Mouse (Mus musculus): ENCODE data around the gene Dpf1. TPM values are rescaled to one million over a fixed set of nuclear protein-coding genes. Genes with fewer than 3 reads are reported as not detected.
A peak's percentile ranks its signal among the peaks of the same experiment; 100 is the strongest.

Gene Dpf1
- total and polyA plus RNA-seq, 3 experiments = 9.4 to 47.4 (median 23.8) TPM

- H3K4me3 ChIP-seq (ENCODE audit: low read depth, low read length) = no peak overlapping the region; the same call in 1 of the 2 replicates
- peaks cover 76% of the 10 kb centered on the region for H3K4me1 ChIP-seq (ENCODE audit: insufficient read depth, low read depth, low read length)
- peaks cover 80% of the 10 kb centered on the region for H3K36me3 ChIP-seq (replicated peaks)
- ATAC-seq (ENCODE audit: extremely low read depth, insufficient number of reproducible peaks, low FRiP score, poor library complexity, severe bottlenecking) = no peak
- DNase-seq (ENCODE audit: low spot score) = no peak
- no peak for TF ChIP-seq GATA2 (IDR thresholded peaks at IDR 0.05; ENCODE audit: borderline replicate concordance, low read depth, low read length)
- TF ChIP-seq POLR2AphosphoS5 (IDR thresholded peaks at IDR 0.05; ENCODE audit: insufficient replicate concordance, low read depth, low read length) = no peak
- TF ChIP-seq GATA1 (IDR thresholded peaks at IDR 0.05; ENCODE audit: borderline replicate concordance, low read length) = no peak
- TF ChIP-seq TAL1 (conservative IDR thresholded peaks at IDR 0.05; ENCODE audit: low read depth, low read length) = no peak
- no peak for TF ChIP-seq CTCF (IDR thresholded peaks at IDR 0.05; ENCODE audit: low read depth, low read length)
- no peaks in the 10 kb centered on the region for H3K27me3 ChIP-seq (ENCODE audit: insufficient read depth, low read length)
- no peaks in the 10 kb centered on the region for H3K9me3 ChIP-seq (replicated peaks)
Measured at GRCm38 (mm10) chr7:29335841-29336671, 32.3 kb downstream of the Dpf1 start.

- H3K4me3 ChIP-seq (ENCODE audit: low read depth, low read length) = peak overlapping the region; percentile 68
- TF ChIP-seq GATA2 (IDR thresholded peaks at IDR 0.05; ENCODE audit: borderline replicate concordance, low read depth, low read length) (no peak), CTCF (IDR thresholded peaks at IDR 0.05; ENCODE audit: low read depth, low read length) (peak; percentile 10; the same call in 1 of the 2 replicates), POLR2AphosphoS5 (IDR thresholded peaks at IDR 0.05; ENCODE audit: insufficient replicate concordance, low read depth, low read length) (no peak)
- ATAC-seq (ENCODE audit: extremely low read depth, insufficient number of reproducible peaks, low FRiP score, poor library complexity, severe bottlenecking) (no peak), DNase-seq (ENCODE audit: low spot score) (no peak)
- peaks cover 84% of the 10 kb centered on the region for H3K4me1 ChIP-seq (ENCODE audit: insufficient read depth, low read depth, low read length)
- H3K9me3 ChIP-seq (replicated peaks) = no peaks in the 10 kb centered on the region
- H3K27me3 ChIP-seq (ENCODE audit: insufficient read depth, low read length) = no peaks in the 10 kb centered on the region
- H3K36me3 ChIP-seq (replicated peaks) = peaks cover 80% of the 10 kb centered on the region
Measured at GRCm38 (mm10) chr7:29336795-29337319, 33.1 kb downstream of the Dpf1 start.

- ATAC-seq (ENCODE audit: extremely low read depth, insufficient number of reproducible peaks, low FRiP score, poor library complexity, severe bottlenecking) (no peak), DNase-seq (ENCODE audit: low spot score) (no peak)
- peaks cover 76% of the 10 kb centered on the region for H3K36me3 ChIP-seq (replicated peaks)
- peak overlapping the region; percentile 68 for H3K4me3 ChIP-seq (ENCODE audit: low read depth, low read length)
- peaks cover 91% of the 10 kb centered on the region for H3K4me1 ChIP-seq (ENCODE audit: insufficient read depth, low read depth, low read length)
- no peaks in the 10 kb centered on the region for H3K27me3 ChIP-seq (ENCODE audit: insufficient read depth, low read length)
- no peaks in the 10 kb centered on the region for H3K9me3 ChIP-seq (replicated peaks)
- TF ChIP-seq TAL1 (conservative IDR thresholded peaks at IDR 0.05; ENCODE audit: low read depth, low read length) (no peak), GATA1 (IDR thresholded peaks at IDR 0.05; ENCODE audit: borderline replicate concordance, low read length) (no peak), CTCF (IDR thresholded peaks at IDR 0.05; ENCODE audit: low read depth, low read length) (no peak), POLR2AphosphoS5 (IDR thresholded peaks at IDR 0.05; ENCODE audit: insufficient replicate concordance, low read depth, low read length) (no peak), GATA2 (IDR thresholded peaks at IDR 0.05; ENCODE audit: borderline replicate concordance, low read depth, low read length) (no peak)
Measured at GRCm38 (mm10) chr7:29337766-29338165, 34.0 kb downstream of the Dpf1 start.

- H3K36me3 ChIP-seq (replicated peaks) = peaks cover 72% of the 10 kb centered on the region
- peak overlapping the region; percentile 68 for H3K4me3 ChIP-seq (ENCODE audit: low read depth, low read length)
- H3K27me3 ChIP-seq (ENCODE audit: insufficient read depth, low read length) = no peaks in the 10 kb centered on the region
- TF ChIP-seq POLR2AphosphoS5 (IDR thresholded peaks at IDR 0.05; ENCODE audit: insufficient replicate concordance, low read depth, low read length) (no peak), TAL1 (conservative IDR thresholded peaks at IDR 0.05; ENCODE audit: low read depth, low read length) (no peak), GATA2 (IDR thresholded peaks at IDR 0.05; ENCODE audit: borderline replicate concordance, low read depth, low read length) (no peak), GATA1 (IDR thresholded peaks at IDR 0.05; ENCODE audit: borderline replicate concordance, low read length) (no peak), CTCF (IDR thresholded peaks at IDR 0.05; ENCODE audit: low read depth, low read length) (no peak)
- DNase-seq (ENCODE audit: low spot score) (peak; percentile 60), ATAC-seq (ENCODE audit: extremely low read depth, insufficient number of reproducible peaks, low FRiP score, poor library complexity, severe bottlenecking) (0 out of 2 replicates have a peak, but pooled peaks have one; percentile 26)
- peaks cover 94% of the 10 kb centered on the region for H3K4me1 ChIP-seq (ENCODE audit: insufficient read depth, low read depth, low read length)
- H3K9me3 ChIP-seq (replicated peaks) = no peaks in the 10 kb centered on the region
Measured at GRCm38 (mm10) chr7:29338351-29338919, 34.7 kb downstream of the Dpf1 start.

GRCm38 (mm10) chr7:29338984-29339679 lies 35.4 kb downstream of the Dpf1 start:
- Histone ChIP-seq H3K27me3 (ENCODE audit: insufficient read depth, low read length) (no peaks in the 10 kb centered on the region), H3K36me3 (replicated peaks) (peaks cover 74% of the 10 kb centered on the region), H3K4me3 (ENCODE audit: low read depth, low read length) (peak overlapping the region; percentile 68), H3K4me1 (ENCODE audit: insufficient read depth, low read depth, low read length) (peaks cover 90% of the 10 kb centered on the region), H3K9me3 (replicated peaks) (no peaks in the 10 kb centered on the region)
- ATAC-seq (ENCODE audit: extremely low read depth, insufficient number of reproducible peaks, low FRiP score, poor library complexity, severe bottlenecking) = peak; percentile 73
- TF ChIP-seq TAL1 (conservative IDR thresholded peaks at IDR 0.05; ENCODE audit: low read depth, low read length) (peak; percentile 64), POLR2AphosphoS5 (IDR thresholded peaks at IDR 0.05; ENCODE audit: insufficient replicate concordance, low read depth, low read length) (no peak)
- DNase-seq (ENCODE audit: low spot score) = peak; percentile 69

- DNase-seq (ENCODE audit: low spot score) (no peak), ATAC-seq (ENCODE audit: extremely low read depth, insufficient number of reproducible peaks, low FRiP score, poor library complexity, severe bottlenecking) (no peak)
- Histone ChIP-seq H3K9me3 (replicated peaks) (no peaks in the 10 kb centered on the region), H3K4me1 (ENCODE audit: insufficient read depth, low read depth, low read length) (peaks cover 81% of the 10 kb centered on the region), H3K4me3 (ENCODE audit: low read depth, low read length) (peak overlapping the region; percentile 46; the same call in 1 of the 2 replicates), H3K27me3 (ENCODE audit: insufficient read depth, low read length) (no peaks in the 10 kb centered on the region), H3K36me3 (replicated peaks) (peaks cover 70% of the 10 kb centered on the region)
- TF ChIP-seq GATA1 (IDR thresholded peaks at IDR 0.05; ENCODE audit: borderline replicate concordance, low read length) (no peak), TAL1 (conservative IDR thresholded peaks at IDR 0.05; ENCODE audit: low read depth, low read length) (no peak), GATA2 (IDR thresholded peaks at IDR 0.05; ENCODE audit: borderline replicate concordance, low read depth, low read length) (no peak), CTCF (IDR thresholded peaks at IDR 0.05; ENCODE audit: low read depth, low read length) (no peak)
Measured at GRCm38 (mm10) chr7:29340247-29340646, 36.5 kb downstream of the Dpf1 start.

Measured in G1E (cell line).